Mouse (Mus musculus): ENCODE measurements around the gene Gm10772. TPM values are rescaled to one million over a fixed set of nuclear protein-coding genes. Genes with fewer than 3 reads are reported as not detected.
"Not testable (repeated sequence)": the region's sequence is repeated elsewhere in the genome, so short reads cannot be mapped to it uniquely, and the experiment has no call there.

Gene Gm10772
- polyA plus RNA-seq (2012): not detected in 2 replicates

- TF ChIP-seq GATA1 (IDR thresholded peaks at IDR 0.05; ENCODE audit: low read length): not testable (repeated sequence)
Measured at GRCm38 (mm10) chr13:66227473-66227872, at the start of gene Gm10772. Gm10772 (minus strand) TSS chr13:66227573.

- no peak for TF ChIP-seq GATA1 (IDR thresholded peaks at IDR 0.05; ENCODE audit: low read length)
Measured at GRCm38 (mm10) chr13:66214349-66214748, 13.0 kb downstream of the Gm10772 start.

Other genes with a start within 250 kb of the Gm10772 start
- gene Gm10324, start 108.0 kb downstream of the Gm10772 start, polyA plus RNA-seq (2012): not detected in 2 replicates
- gene 2410141K09Rik, start 213.5 kb upstream of the Gm10772 start, polyA plus RNA-seq (2012): not detected in 2 replicates